Mouse (Mus musculus) liver, embryonic 14.5 days (tissue): ENCODE results near the gene Megf6.

Experiments
- CTCF ChIP-seq: IDR thresholded peaks from 2 replicates; pipeline ENCODE4 v1.5.1; 2016; ENCODE audit warnings: antibody characterized with exemption, low read depth, control low read depth
- EP300 ChIP-seq: IDR thresholded peaks from 2 replicates; pipeline ENCODE4 v1.6.1; 2016; ENCODE audit warnings: antibody characterized with exemption, low read depth

GRCm38 (mm10) chr4:154252537-154253255 lies 82.2 kb downstream of the Megf6 start:
- TF ChIP-seq CTCF (no peak), EP300 (no peak)
